Mouse (Mus musculus) lung, adult 2 months (tissue): ENCODE results near the gene Emilin2. TPM values are rescaled to one million over a fixed set of nuclear protein-coding genes. Genes with fewer than 3 reads are reported as not detected.

ENCODE experiments used
- DNase-seq: peaks from one replicate; pipeline ENCODE4 v3.0.0; 2022
- H3K4me1 ChIP-seq: fragments of 200-500 bp; 2 replicates; pipeline ENCODE4 v1.6.1; 2011; ENCODE audit warnings: low read length; ENCODE audit not compliant: control insufficient read depth, insufficient read depth
- H3K4me3 ChIP-seq: fragments of 200-500 bp; replicated peaks from 2 replicates; pipeline ENCODE3; 2011; ENCODE audit warnings: low read depth, mild to moderate bottlenecking, control low read depth, low read length; ENCODE audit errors: extremely low read depth
- CTCF ChIP-seq: fragments of 200-500 bp; IDR thresholded peaks from 2 replicates; pipeline ENCODE4 v1.5.1; 2011; ENCODE audit warnings: mild to moderate bottlenecking, low read length, control low read depth; ENCODE audit not compliant: insufficient read depth
- POLR2A ChIP-seq: fragments of 200-500 bp; IDR thresholded peaks from 2 replicates; pipeline ENCODE4 v1.6.1; 2011; ENCODE audit warnings: low read depth, mild to moderate bottlenecking, control low read depth, low read length, borderline replicate concordance; ENCODE audit errors: extremely low read depth
- WGBS: fragments of 180-500 bp; shearing (Covaris S2); methylation state at CpG from one replicate; pipeline ENCODE4 v1.1.7; 2018; 5-methylcytosine and 5-hydroxymethylcytosine counted together
- polyA plus RNA-seq: library from polyadenylated mRNA; depleted of rRNA; stranded (reverse); fragments of >200 nt; gene quantifications from 2 replicates; pipeline ENCODE4 v1.2.3, GENCODE M21; 2012

The Emilin2 gene
- polyA plus RNA-seq, 1 experiment: 17.3 TPM

DNA sequence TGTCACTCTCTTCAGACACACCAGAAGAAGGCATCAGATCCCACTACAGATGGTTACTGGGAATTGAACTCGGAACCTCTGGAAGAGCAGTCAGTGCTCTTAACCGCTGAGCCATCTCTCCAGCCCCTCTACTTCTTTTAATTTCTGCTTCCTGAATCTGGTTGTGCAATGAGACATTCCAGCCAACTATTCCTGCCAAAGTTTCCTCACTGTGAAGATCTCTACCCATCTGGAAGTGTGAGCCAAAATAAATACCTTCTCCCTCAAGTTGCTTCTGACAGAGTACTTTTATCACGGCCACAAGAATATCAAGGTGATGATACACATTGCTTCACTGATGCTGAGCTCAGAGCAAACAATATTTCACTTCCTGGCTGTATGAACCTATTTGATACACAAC lies 7.6 kb upstream of the Emilin2 start:
- Histone ChIP-seq H3K4me3 (no peak overlapping the region), H3K4me1 (no peaks in the 10 kb centered on the region)
- WGBS: 70% methylated on average over 3 of the region's 3 CpGs
- TF ChIP-seq CTCF (no peak), POLR2A (no peak)
- DNase-seq: no peak

DNA sequence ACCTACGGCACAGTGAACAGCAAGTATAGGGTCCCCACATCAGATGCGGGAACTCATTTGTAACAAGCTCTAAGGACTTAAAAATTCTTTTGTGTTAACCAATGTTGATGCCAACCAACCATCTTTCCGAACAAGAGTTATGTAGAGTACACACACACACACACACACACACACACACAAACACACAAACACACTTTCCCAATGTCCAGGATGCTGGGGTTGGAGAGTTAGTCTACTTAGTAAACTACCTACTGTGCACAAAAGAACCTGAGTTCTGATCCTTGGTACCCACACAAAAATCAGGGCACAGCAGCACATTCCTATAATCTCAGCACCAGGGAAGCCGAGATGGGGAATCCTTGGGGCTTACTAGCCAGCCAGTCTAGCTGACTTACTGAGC lies 5.8 kb upstream of the Emilin2 start:
- DNase-seq: no peak
- 93% methylated on average over 4 of the region's 4 CpGs for WGBS
- Histone ChIP-seq H3K4me3 (no peak overlapping the region), H3K4me1 (no peaks in the 10 kb centered on the region)
- TF ChIP-seq POLR2A (no peak), CTCF (no peak)

DNA sequence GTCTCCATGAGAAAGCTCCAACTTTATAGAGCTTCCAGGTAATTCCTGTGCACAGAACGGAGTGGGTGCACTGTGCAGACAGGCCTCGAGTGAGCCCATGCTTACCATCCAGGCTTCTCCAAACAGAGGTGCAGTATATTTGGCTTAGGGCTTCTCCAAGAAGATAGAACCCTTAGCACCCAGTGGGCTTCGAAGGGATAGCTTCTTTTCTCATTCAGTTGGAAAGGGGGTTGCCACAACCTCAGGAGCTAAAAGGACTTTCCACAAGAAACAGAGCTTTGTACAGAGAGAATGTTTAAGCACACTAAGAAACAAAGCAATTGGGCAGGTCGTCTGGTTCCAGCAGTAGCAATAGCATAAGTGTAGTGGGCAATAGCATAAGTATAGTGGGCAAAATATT lies 2.5 kb upstream of the Emilin2 start:
- no peak for TF ChIP-seq POLR2A
- TF ChIP-seq CTCF: no peak
- Histone ChIP-seq H3K4me3 (no peak overlapping the region), H3K4me1 (0 out of 2 replicates have a peak, but pooled peaks cover 2% of the 10 kb centered on the region)
- DNase-seq: no peak
- WGBS: 72% methylated on average over 4 of the region's 4 CpGs

DNA sequence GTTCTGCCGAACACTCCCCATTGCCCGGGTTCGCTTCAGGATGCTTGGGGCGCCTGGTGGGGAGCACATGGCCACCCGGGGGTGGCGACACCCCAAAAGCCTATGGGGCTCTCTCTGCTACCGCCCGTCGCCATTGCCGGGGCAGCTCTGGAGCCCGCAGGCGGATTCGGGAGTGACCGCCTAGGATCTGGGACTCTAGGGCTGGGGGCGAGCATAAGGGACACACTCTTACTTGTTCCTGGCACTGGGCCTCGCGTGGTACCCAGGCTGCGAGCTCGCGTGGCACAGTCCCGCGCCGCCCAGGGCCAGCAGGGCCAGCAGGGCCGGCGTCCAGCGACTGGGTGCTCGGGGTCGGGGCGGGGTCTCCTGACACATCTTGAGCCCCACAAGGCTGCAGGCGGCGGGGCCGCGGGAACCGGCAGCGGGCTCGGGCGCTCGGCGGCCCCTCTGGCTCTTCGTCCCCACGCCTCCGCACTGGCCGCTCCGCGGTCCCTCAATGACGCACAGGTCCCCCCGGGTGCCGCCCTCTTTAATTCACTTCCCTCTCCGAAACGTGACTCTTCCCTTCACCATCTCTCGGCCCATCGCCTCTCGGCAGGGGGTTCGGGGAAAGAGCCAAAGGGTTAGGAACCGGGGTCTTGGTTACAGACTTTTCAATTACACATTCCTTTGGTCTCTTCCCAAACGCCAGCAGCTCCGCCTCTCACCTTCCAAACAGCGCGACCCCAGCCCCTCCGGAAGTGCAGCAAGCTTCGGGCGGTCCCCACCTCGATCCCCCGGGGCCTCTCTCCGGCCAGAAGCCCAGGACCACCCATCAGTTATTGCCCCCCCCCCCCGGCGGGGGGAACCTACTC lies 1.1 kb downstream of the Emilin2 start:
- TF ChIP-seq CTCF (no peak), POLR2A (no peak)
- WGBS: under 1% methylated on average over 67 of the region's 67 CpGs
- Histone ChIP-seq H3K4me3 (peak overlapping the region; percentile 46), H3K4me1 (0 out of 2 replicates have a peak, but pooled peaks cover 2% of the 10 kb centered on the region)
- DNase-seq: peak; percentile 28

DNA sequence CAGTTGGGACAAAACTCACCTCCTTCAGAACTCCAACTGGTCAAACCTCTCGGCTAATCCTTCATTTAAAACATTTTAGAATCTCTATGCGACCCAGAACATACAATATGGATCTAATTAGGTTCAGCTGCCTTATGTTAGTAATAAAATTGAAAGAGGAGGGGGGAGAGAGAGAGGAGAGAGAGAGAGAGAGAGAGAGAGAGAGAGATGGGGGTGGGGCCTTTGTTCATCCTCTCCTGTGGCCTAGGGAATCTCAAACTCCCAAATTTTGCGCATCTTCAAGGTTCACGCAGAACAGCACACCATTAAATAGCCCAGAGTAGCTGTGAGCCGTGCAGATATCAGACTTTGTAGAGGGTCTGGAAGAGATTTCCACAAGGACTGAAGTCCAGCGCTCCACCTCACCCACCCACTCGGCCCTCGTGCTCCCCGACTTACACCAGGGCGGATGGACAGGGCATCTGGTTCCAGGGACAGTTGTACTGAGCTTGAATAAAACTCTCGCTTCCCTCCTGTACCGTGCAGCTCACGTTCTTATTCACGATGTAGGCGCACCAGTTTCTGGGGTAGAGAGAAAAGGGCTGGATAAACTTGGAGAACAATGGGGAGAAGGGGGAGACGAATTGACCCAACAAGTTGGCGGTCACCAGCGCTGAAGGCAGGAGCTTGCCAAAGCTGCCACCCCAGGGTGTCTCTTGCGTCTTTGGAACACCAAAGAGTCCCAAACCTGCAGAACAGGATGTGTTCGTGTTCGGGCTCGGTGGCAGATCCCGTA lies 1.9 kb downstream of the Emilin2 start:
- TF ChIP-seq CTCF: no peak
- no peak for TF ChIP-seq POLR2A
- Histone ChIP-seq H3K4me1 (0 out of 2 replicates have a peak, but pooled peaks cover 2% of the 10 kb centered on the region), H3K4me3 (peak overlapping the region; percentile 19)
- 12% methylated on average over 23 of the region's 23 CpGs for WGBS
- no peak for DNase-seq

DNA sequence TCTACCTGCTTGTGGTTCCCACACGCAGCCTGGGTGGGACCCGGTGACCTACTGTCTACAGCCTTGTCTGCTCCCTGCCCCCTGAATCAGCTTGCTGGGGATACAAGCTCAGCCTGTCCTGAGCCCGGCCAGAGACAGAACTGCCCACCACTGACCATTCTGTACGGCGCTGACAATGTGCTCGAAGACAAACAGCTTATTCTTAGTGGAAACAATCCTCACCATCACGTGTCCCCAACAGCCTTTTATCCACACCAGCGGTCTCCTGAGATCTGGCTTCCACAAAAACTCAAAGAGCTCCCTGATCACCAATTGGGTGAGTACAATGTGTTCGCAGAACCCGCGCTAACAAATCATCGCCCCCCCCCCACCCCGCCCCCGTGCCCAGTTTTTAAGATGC lies 2.6 kb downstream of the Emilin2 start:
- no peak for DNase-seq
- Histone ChIP-seq H3K4me3 (no peak overlapping the region), H3K4me1 (0 out of 2 replicates have a peak, but pooled peaks cover 2% of the 10 kb centered on the region)
- no peak for TF ChIP-seq POLR2A
- TF ChIP-seq CTCF: no peak
- WGBS: 52% methylated on average over 14 of the region's 14 CpGs

DNA sequence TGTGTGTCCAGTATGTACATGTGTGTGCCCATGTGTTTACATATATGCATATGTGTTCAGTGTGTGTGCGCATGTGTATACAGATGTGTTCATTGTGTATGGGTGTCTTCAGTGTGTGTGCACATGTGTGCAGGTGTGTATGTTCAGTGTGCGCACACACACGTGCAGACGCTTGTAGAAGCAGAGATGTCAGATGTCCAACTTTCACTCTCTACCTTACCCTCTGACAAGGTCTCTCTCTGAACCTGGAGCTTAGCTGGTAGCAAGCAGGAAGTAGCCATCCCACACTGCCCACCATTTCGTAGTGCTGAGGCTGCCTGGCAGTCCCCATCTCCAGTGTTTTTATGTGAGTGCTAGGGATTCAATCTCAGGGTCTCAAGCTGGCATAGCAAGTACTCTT lies 3.5 kb downstream of the Emilin2 start:
- no peak for DNase-seq
- Histone ChIP-seq H3K4me1 (0 out of 2 replicates have a peak, but pooled peaks cover 2% of the 10 kb centered on the region), H3K4me3 (no peak overlapping the region)
- 94% methylated on average over 5 of the region's 5 CpGs for WGBS
- no peak for TF ChIP-seq CTCF
- no peak for TF ChIP-seq POLR2A

DNA sequence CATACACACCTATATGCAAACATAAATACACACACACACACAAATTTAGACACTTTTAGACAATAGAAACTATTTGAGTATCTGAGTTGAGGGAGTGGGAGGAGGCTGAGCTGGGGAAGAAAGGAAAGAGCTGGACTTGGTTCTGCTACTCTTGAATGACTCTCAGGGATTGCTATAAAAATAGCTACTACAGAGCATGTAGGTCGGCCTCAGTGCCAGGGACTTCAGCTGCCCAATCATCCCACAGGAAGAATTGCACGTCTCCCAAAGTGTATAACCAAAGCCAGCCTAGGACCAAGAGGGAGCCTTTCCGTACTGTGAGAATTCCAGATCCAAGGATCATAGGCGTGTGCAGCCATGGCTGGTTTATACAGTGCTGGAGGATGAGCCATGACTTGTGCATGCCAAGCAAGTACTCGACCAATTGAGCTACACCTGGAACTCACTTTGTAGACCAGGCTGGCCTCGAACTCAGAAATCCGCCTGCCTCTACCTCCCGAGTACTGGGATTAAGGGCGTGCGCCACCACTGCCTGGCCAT lies 4.5 kb downstream of the Emilin2 start:
- Histone ChIP-seq H3K4me1 (0 out of 2 replicates have a peak, but pooled peaks cover 2% of the 10 kb centered on the region), H3K4me3 (no peak overlapping the region)
- WGBS: 89% methylated on average over 10 of the region's 10 CpGs
- TF ChIP-seq POLR2A: no peak
- no peak for TF ChIP-seq CTCF
- no peak for DNase-seq

DNA sequence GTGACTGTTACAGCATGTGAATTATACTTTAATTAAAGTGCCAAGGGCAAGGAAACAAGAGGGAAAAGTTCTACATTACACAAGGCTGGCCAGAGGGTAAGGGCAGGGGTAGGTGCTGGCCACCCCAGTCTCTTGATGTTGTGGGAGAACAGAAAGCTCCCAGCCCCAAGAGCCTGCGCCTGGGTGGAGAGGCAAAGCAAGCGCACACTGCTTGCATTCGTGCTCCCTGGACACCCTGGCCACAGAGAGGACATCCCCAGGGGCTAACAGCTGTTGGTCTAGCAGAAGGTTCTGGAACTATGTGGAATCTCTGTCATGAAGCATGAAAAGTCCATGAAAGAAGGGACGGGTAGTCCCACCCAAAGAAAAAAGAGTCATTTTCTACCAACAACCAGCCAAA lies 5.1 kb downstream of the Emilin2 start:
- WGBS: 90% methylated on average over 4 of the region's 4 CpGs
- no peak for DNase-seq
- Histone ChIP-seq H3K4me3 (no peak overlapping the region), H3K4me1 (0 out of 2 replicates have a peak, but pooled peaks cover 2% of the 10 kb centered on the region)
- TF ChIP-seq POLR2A: no peak
- no peak for TF ChIP-seq CTCF
